Mouse (Mus musculus): ENCODE measurements around the gene Krt23. TPM values are rescaled to one million over a fixed set of nuclear protein-coding genes. Genes with fewer than 3 reads are reported as not detected.

Krt23 gene
- total and polyA plus RNA-seq, 3 experiments: not detected

GRCm38 (mm10) chr11:99474981-99475380, 18.0 kb downstream of the Krt23 start:
- ATAC-seq (ENCODE audit: extremely low read depth, insufficient number of reproducible peaks, low FRiP score, poor library complexity, severe bottlenecking): no peak
- no peak for TF ChIP-seq TAL1 (conservative IDR thresholded peaks at IDR 0.05; ENCODE audit: low read depth, low read length)
- no peak for TF ChIP-seq POLR2AphosphoS5 (IDR thresholded peaks at IDR 0.05; ENCODE audit: insufficient replicate concordance, low read depth, low read length)
- TF ChIP-seq GATA1 (IDR thresholded peaks at IDR 0.05; ENCODE audit: borderline replicate concordance, low read length): no peak
- TF ChIP-seq GATA2 (IDR thresholded peaks at IDR 0.05; ENCODE audit: borderline replicate concordance, low read depth, low read length): no peak
- TF ChIP-seq CTCF (IDR thresholded peaks at IDR 0.05; ENCODE audit: low read depth, low read length): no peak

DNA sequence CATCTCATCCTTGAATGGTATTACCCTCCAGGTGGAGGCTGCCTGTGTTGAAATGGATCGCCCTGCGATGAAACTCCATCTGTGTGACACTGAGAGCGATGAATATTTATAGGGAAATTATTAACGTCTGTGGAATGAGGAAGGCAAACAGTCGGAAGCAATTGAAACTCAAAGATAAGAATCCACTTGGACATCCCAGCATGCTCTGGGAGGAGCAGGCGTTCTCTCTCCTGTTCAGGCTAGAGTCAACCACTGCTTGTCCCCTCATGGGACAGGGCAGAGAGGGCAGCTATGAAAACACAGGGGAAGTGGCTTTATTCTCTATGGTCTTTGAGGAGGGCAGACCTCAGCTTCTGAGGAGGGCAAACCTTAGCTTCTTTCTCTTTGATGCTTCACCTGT, 19.5 kb downstream of the Krt23 start:
- DNase-seq (ENCODE audit: low spot score) (no peak), ATAC-seq (ENCODE audit: extremely low read depth, insufficient number of reproducible peaks, low FRiP score, poor library complexity, severe bottlenecking) (no peak)
- H3K4me1 ChIP-seq (ENCODE audit: insufficient read depth, low read depth, low read length): no peaks in the 10 kb centered on the region
- no peak overlapping the region for H3K4me3 ChIP-seq (ENCODE audit: low read depth, low read length)
- TF ChIP-seq GATA2 (IDR thresholded peaks at IDR 0.05; ENCODE audit: borderline replicate concordance, low read depth, low read length): no peak
- no peak for TF ChIP-seq GATA1 (IDR thresholded peaks at IDR 0.05; ENCODE audit: borderline replicate concordance, low read length)
- TF ChIP-seq TAL1 (conservative IDR thresholded peaks at IDR 0.05; ENCODE audit: low read depth, low read length): no peak
- no peak for TF ChIP-seq POLR2AphosphoS5 (IDR thresholded peaks at IDR 0.05; ENCODE audit: insufficient replicate concordance, low read depth, low read length)
- TF ChIP-seq CTCF (IDR thresholded peaks at IDR 0.05; ENCODE audit: low read depth, low read length): no peak
- H3K36me3 ChIP-seq (replicated peaks): no peaks in the 10 kb centered on the region
- no peaks in the 10 kb centered on the region for H3K9me3 ChIP-seq (replicated peaks)
- H3K27me3 ChIP-seq (ENCODE audit: insufficient read depth, low read length): no peaks in the 10 kb centered on the region

More at GRCm38 (mm10) chr11:99474981-99475380, 18.0 kb downstream of the Krt23 start:
- Histone ChIP-seq H3K36me3 (replicated peaks) (no peaks in the 10 kb centered on the region), H3K4me3 (ENCODE audit: low read depth, low read length) (no peak overlapping the region), H3K4me1 (ENCODE audit: insufficient read depth, low read depth, low read length) (no peaks in the 10 kb centered on the region), H3K9me3 (replicated peaks) (no peaks in the 10 kb centered on the region), H3K27me3 (ENCODE audit: insufficient read depth, low read length) (no peaks in the 10 kb centered on the region)
- no peak for DNase-seq (ENCODE audit: low spot score)

- no peak for DNase-seq (ENCODE audit: low spot score)
These were observed 20.5 kb downstream of the Krt23 start for GRCm38 (mm10) chr11:99472405-99472804.

GRCm38 (mm10) chr11:99471946-99472345, 21.0 kb downstream of the Krt23 start:
- DNase-seq (ENCODE audit: low spot score): no peak
- no peaks in the 10 kb centered on the region for H3K27me3 ChIP-seq (ENCODE audit: insufficient read depth, low read length)
- H3K36me3 ChIP-seq (replicated peaks): no peaks in the 10 kb centered on the region
- TF ChIP-seq GATA2 (IDR thresholded peaks at IDR 0.05; ENCODE audit: borderline replicate concordance, low read depth, low read length) (no peak), GATA1 (IDR thresholded peaks at IDR 0.05; ENCODE audit: borderline replicate concordance, low read length) (no peak), POLR2AphosphoS5 (IDR thresholded peaks at IDR 0.05; ENCODE audit: insufficient replicate concordance, low read depth, low read length) (no peak), CTCF (IDR thresholded peaks at IDR 0.05; ENCODE audit: low read depth, low read length) (no peak), TAL1 (conservative IDR thresholded peaks at IDR 0.05; ENCODE audit: low read depth, low read length) (no peak)
- H3K4me3 ChIP-seq (ENCODE audit: low read depth, low read length): no peak overlapping the region
- no peak for ATAC-seq (ENCODE audit: extremely low read depth, insufficient number of reproducible peaks, low FRiP score, poor library complexity, severe bottlenecking)
- no peaks in the 10 kb centered on the region for H3K9me3 ChIP-seq (replicated peaks)
- no peaks in the 10 kb centered on the region for H3K4me1 ChIP-seq (ENCODE audit: insufficient read depth, low read depth, low read length)

More at GRCm38 (mm10) chr11:99472405-99472804, 20.5 kb downstream of the Krt23 start:
- no peak for TF ChIP-seq CTCF (IDR thresholded peaks at IDR 0.05; ENCODE audit: low read depth, low read length)
- no peak for TF ChIP-seq TAL1 (conservative IDR thresholded peaks at IDR 0.05; ENCODE audit: low read depth, low read length)
- no peak for TF ChIP-seq POLR2AphosphoS5 (IDR thresholded peaks at IDR 0.05; ENCODE audit: insufficient replicate concordance, low read depth, low read length)
- no peak for TF ChIP-seq GATA2 (IDR thresholded peaks at IDR 0.05; ENCODE audit: borderline replicate concordance, low read depth, low read length)
- TF ChIP-seq GATA1 (IDR thresholded peaks at IDR 0.05; ENCODE audit: borderline replicate concordance, low read length): no peak
- ATAC-seq (ENCODE audit: extremely low read depth, insufficient number of reproducible peaks, low FRiP score, poor library complexity, severe bottlenecking): no peak
- no peaks in the 10 kb centered on the region for H3K9me3 ChIP-seq (replicated peaks)
- H3K4me1 ChIP-seq (ENCODE audit: insufficient read depth, low read depth, low read length): no peaks in the 10 kb centered on the region
- no peak overlapping the region for H3K4me3 ChIP-seq (ENCODE audit: low read depth, low read length)
- no peaks in the 10 kb centered on the region for H3K36me3 ChIP-seq (replicated peaks)
- no peaks in the 10 kb centered on the region for H3K27me3 ChIP-seq (ENCODE audit: insufficient read depth, low read length)

- Histone ChIP-seq H3K27me3 (ENCODE audit: insufficient read depth, low read length) (no peaks in the 10 kb centered on the region), H3K9me3 (replicated peaks) (no peaks in the 10 kb centered on the region), H3K4me1 (ENCODE audit: insufficient read depth, low read depth, low read length) (no peaks in the 10 kb centered on the region), H3K36me3 (replicated peaks) (no peaks in the 10 kb centered on the region), H3K4me3 (ENCODE audit: low read depth, low read length) (no peak overlapping the region)
- no peak for ATAC-seq (ENCODE audit: extremely low read depth, insufficient number of reproducible peaks, low FRiP score, poor library complexity, severe bottlenecking)
- TF ChIP-seq GATA2 (IDR thresholded peaks at IDR 0.05; ENCODE audit: borderline replicate concordance, low read depth, low read length): no peak
- no peak for TF ChIP-seq CTCF (IDR thresholded peaks at IDR 0.05; ENCODE audit: low read depth, low read length)
- TF ChIP-seq GATA1 (IDR thresholded peaks at IDR 0.05; ENCODE audit: borderline replicate concordance, low read length): no peak
- no peak for TF ChIP-seq TAL1 (conservative IDR thresholded peaks at IDR 0.05; ENCODE audit: low read depth, low read length)
- TF ChIP-seq POLR2AphosphoS5 (IDR thresholded peaks at IDR 0.05; ENCODE audit: insufficient replicate concordance, low read depth, low read length): no peak
- no peak for DNase-seq (ENCODE audit: low spot score)
These were observed 23.7 kb downstream of the Krt23 start for GRCm38 (mm10) chr11:99469228-99469627.

DNA sequence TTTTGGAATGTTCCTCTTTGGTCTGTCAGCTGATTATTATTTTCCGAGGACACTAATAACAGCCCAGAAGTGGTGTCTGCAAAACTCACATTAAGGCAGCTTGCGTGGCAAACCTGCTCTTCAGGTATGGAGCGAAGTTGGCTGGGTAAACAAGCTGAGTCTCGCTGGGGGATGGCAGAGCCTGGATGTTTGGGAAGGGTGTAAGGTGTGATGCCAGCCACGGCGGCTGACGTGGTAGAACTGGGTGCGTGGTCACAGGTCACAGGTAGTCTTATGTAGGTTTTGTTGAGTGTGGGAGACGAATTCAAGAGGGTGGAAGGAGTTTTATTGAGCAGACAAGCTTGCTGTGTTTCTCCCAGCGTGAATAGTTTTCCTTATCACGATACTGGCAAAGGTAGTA, 24.4 kb downstream of the Krt23 start:
- no peak for ATAC-seq (ENCODE audit: extremely low read depth, insufficient number of reproducible peaks, low FRiP score, poor library complexity, severe bottlenecking)
- DNase-seq (ENCODE audit: low spot score): no peak
- TF ChIP-seq CTCF (IDR thresholded peaks at IDR 0.05; ENCODE audit: low read depth, low read length): no peak
- no peak for TF ChIP-seq TAL1 (conservative IDR thresholded peaks at IDR 0.05; ENCODE audit: low read depth, low read length)
- no peak for TF ChIP-seq POLR2AphosphoS5 (IDR thresholded peaks at IDR 0.05; ENCODE audit: insufficient replicate concordance, low read depth, low read length)
- TF ChIP-seq GATA1 (IDR thresholded peaks at IDR 0.05; ENCODE audit: borderline replicate concordance, low read length): no peak
- no peak for TF ChIP-seq GATA2 (IDR thresholded peaks at IDR 0.05; ENCODE audit: borderline replicate concordance, low read depth, low read length)
- no peaks in the 10 kb centered on the region for H3K36me3 ChIP-seq (replicated peaks)
- no peaks in the 10 kb centered on the region for H3K27me3 ChIP-seq (ENCODE audit: insufficient read depth, low read length)
- H3K4me1 ChIP-seq (ENCODE audit: insufficient read depth, low read depth, low read length): no peaks in the 10 kb centered on the region
- no peaks in the 10 kb centered on the region for H3K9me3 ChIP-seq (replicated peaks)
- H3K4me3 ChIP-seq (ENCODE audit: low read depth, low read length): no peak overlapping the region
